Mouse (Mus musculus) lung, postnatal 10 days (tissue): ENCODE measurements at regions not wholly inside any gene's neighbourhood (a gene's known extent, or its start where the extent isn't known, plus 50 kb on each side); places are given as distances from the start of the nearest gene placed in this dataset.
"Not testable (repeated sequence)": the region's sequence is repeated elsewhere in the genome, so short reads cannot be mapped to it uniquely, and the experiment has no call there.

ENCODE experiments used
- DNase-seq: peaks from one replicate; pipeline ENCODE4 v3.0.0; 2021

- no peak for DNase-seq
These were observed 51.4 kb upstream of the Dlx2 start for GRCm38 (mm10) chr2:71597956-71598355.

- DNase-seq = no peak
These were observed 51.8 kb upstream of the Dlx2 start for GRCm38 (mm10) chr2:71598368-71598767.

- peak; percentile 90 for DNase-seq
These were observed 52.2 kb upstream of the Dlx2 start for GRCm38 (mm10) chr2:71598778-71599177.

- DNase-seq = no peak
These were observed 53.7 kb upstream of the Dlx2 start for GRCm38 (mm10) chr2:71600213-71600612.

GRCm38 (mm10) chr2:71600999-71601398, 54.4 kb upstream of the Dlx2 start:
- no peak for DNase-seq

GRCm38 (mm10) chr2:71603796-71604195, 57.2 kb upstream of the Dlx2 start:
- DNase-seq = not testable (repeated sequence)

GRCm38 (mm10) chr2:71605606-71606005, 59.1 kb upstream of the Dlx2 start:
- DNase-seq = no peak

GRCm38 (mm10) chr2:71607087-71607502, 60.5 kb upstream of the Dlx2 start:
- no peak for DNase-seq

GRCm38 (mm10) chr2:71613216-71613615, 66.7 kb upstream of the Dlx2 start:
- DNase-seq = no peak

- DNase-seq = no peak
These were observed 70.0 kb upstream of the Dlx2 start for GRCm38 (mm10) chr2:71616526-71616925.

- DNase-seq = no peak
These were observed 74.9 kb upstream of the Dlx2 start for GRCm38 (mm10) chr2:71621458-71621857.

- no peak for DNase-seq
These were observed 76.1 kb upstream of the Dlx2 start for GRCm38 (mm10) chr2:71622532-71623099.

GRCm38 (mm10) chr2:71623134-71623533, 76.6 kb upstream of the Dlx2 start:
- peak; percentile 28 for DNase-seq

- no peak for DNase-seq
These were observed 78.8 kb upstream of the Dlx2 start for GRCm38 (mm10) chr2:71625298-71625902.

GRCm38 (mm10) chr2:71626404-71626803, 79.8 kb upstream of the Dlx2 start:
- DNase-seq = no peak

- DNase-seq = peak; percentile 6
These were observed 80.7 kb upstream of the Dlx2 start for GRCm38 (mm10) chr2:71627097-71627755.

- no peak for DNase-seq
These were observed 82.3 kb upstream of the Dlx2 start for GRCm38 (mm10) chr2:71628821-71629220.

GRCm38 (mm10) chr2:71629301-71630142, 83.0 kb upstream of the Dlx2 start:
- DNase-seq = peak; percentile 31

- no peak for DNase-seq
These were observed 83.5 kb upstream of the Dlx2 start for GRCm38 (mm10) chr2:71630143-71630463.

- DNase-seq = no peak
These were observed 86.9 kb upstream of the Dlx2 start for GRCm38 (mm10) chr2:71633471-71633870.

GRCm38 (mm10) chr2:71634471-71634870, 87.9 kb upstream of the Dlx2 start:
- no peak for DNase-seq

GRCm38 (mm10) chr2:71636134-71636533, 89.6 kb upstream of the Dlx2 start:
- DNase-seq = no peak

- no peak for DNase-seq
These were observed 90.0 kb upstream of the Dlx2 start for GRCm38 (mm10) chr2:71636590-71636989.

GRCm38 (mm10) chr2:71640251-71640650, 93.7 kb upstream of the Dlx2 start:
- DNase-seq = no peak
